Mouse (Mus musculus): Measurements from ENCODE around the gene Rasa4. TPM values are rescaled to one million over a fixed set of nuclear protein-coding genes. Genes with fewer than 3 reads are reported as not detected.

Gene Rasa4
- total and polyA plus RNA-seq, 3 experiments = 10.5 to 29.5 (median 14.7) TPM

Small RNA genes lying within 50 kb of the gene (microRNA-seq; reads per million reads assigned to microRNA genes)
- 3.7 reads per million in 2 experiments for gene Mir7035

Other genes starting within 250 kb of the Rasa4 start
- 100 to 1,000 TPM; 236 to 614 TPM for gene Hspb1, start 196.0 kb upstream of the Rasa4 start, total RNA-seq (2021)
- gene Hspb1, start 196.0 kb upstream of the Rasa4 start, polyA plus RNA-seq (2012; rRNA removed) = 309 and 678 TPM in 2 replicates
- gene Ywhag, start 149.3 kb upstream of the Rasa4 start, total RNA-seq (2021) = 100 to 1,000 TPM; 563 to 611 TPM
- gene Ywhag, start 149.3 kb upstream of the Rasa4 start, polyA plus RNA-seq (2012; rRNA removed) = 227 and 268 TPM in 2 replicates
- gene Ssc4d, start 109.4 kb upstream of the Rasa4 start, total RNA-seq (2021) = 1 to 10 TPM; 2.8 to 3.1 TPM
- 4.3 and 11.1 TPM in 2 replicates for gene Ssc4d, start 109.4 kb upstream of the Rasa4 start, polyA plus RNA-seq (2012; rRNA removed)
- not detected for gene Zp3, start 103.8 kb upstream of the Rasa4 start, total RNA-seq (2021)
- gene Zp3, start 103.8 kb upstream of the Rasa4 start, polyA plus RNA-seq (2012; rRNA removed) = not detected in 2 replicates
- 10 to 100 TPM; 13.6 to 19.0 TPM for gene Dtx2, start 89.1 kb upstream of the Rasa4 start, total RNA-seq (2021)
- 30.1 and 34.3 TPM in 2 replicates for gene Dtx2, start 89.1 kb upstream of the Rasa4 start, polyA plus RNA-seq (2012; rRNA removed)
- 10 to 100 TPM in 1 of 2 experiments, 1 to 10 TPM in 1; 8.8 to 10.8 TPM for gene Upk3b, start 45.4 kb upstream of the Rasa4 start, total RNA-seq (2021)
- 8.5 and 8.9 TPM in 2 replicates for gene Upk3b, start 45.4 kb upstream of the Rasa4 start, polyA plus RNA-seq (2012; rRNA removed)
- under 1 TPM in 1 of 2 experiments, not detected in 1; 0.35 TPM for gene Upk3bl, start 29.4 kb upstream of the Rasa4 start, total RNA-seq (2021)
- gene Upk3bl, start 29.4 kb upstream of the Rasa4 start, polyA plus RNA-seq (2012; rRNA removed) = 0.30 TPM in 1 of 2 replicates, not detected in the other
- gene Polr2j, start 32.7 kb downstream of the Rasa4 start, total RNA-seq (2021) = 10 to 100 TPM; 88.6 to 94.3 TPM
- gene Polr2j, start 32.7 kb downstream of the Rasa4 start, polyA plus RNA-seq (2012; rRNA removed) = 22.3 and 34.0 TPM in 2 replicates
- gene Lrwd1, start 52.2 kb downstream of the Rasa4 start, total RNA-seq (2021) = 10 to 100 TPM in 1 of 2 experiments, 1 to 10 TPM in 1; 8.0 to 11.9 TPM
- gene Lrwd1, start 52.2 kb downstream of the Rasa4 start, polyA plus RNA-seq (2012; rRNA removed) = 24.8 and 26.6 TPM in 2 replicates
- 1 to 10 TPM; 7.8 to 8.9 TPM for gene Alkbh4, start 52.2 kb downstream of the Rasa4 start, total RNA-seq (2021)
- gene Alkbh4, start 52.2 kb downstream of the Rasa4 start, polyA plus RNA-seq (2012; rRNA removed) = 16.3 and 20.6 TPM in 2 replicates
- gene Orai2, start 86.8 kb downstream of the Rasa4 start, total RNA-seq (2021) = 1 to 10 TPM; 2.5 to 4.0 TPM
- gene Orai2, start 86.8 kb downstream of the Rasa4 start, polyA plus RNA-seq (2012; rRNA removed) = 9.5 and 9.7 TPM in 2 replicates
- gene Prkrip1, start 115.0 kb downstream of the Rasa4 start, total RNA-seq (2021) = 10 to 100 TPM; 33.7 to 34.5 TPM
- 2.5 and 4.3 TPM in 2 replicates for gene Prkrip1, start 115.0 kb downstream of the Rasa4 start, polyA plus RNA-seq (2012; rRNA removed)
- gene Sh2b2, start 162.6 kb downstream of the Rasa4 start, total RNA-seq (2021) = 10 to 100 TPM; 27.0 to 30.0 TPM
- gene Sh2b2, start 162.6 kb downstream of the Rasa4 start, polyA plus RNA-seq (2012; rRNA removed) = 57.6 and 89.9 TPM in 2 replicates

Data from adrenal gland, adult 2 months (tissue).